Mouse (Mus musculus): ENCODE results near the gene Usp39.

DNA sequence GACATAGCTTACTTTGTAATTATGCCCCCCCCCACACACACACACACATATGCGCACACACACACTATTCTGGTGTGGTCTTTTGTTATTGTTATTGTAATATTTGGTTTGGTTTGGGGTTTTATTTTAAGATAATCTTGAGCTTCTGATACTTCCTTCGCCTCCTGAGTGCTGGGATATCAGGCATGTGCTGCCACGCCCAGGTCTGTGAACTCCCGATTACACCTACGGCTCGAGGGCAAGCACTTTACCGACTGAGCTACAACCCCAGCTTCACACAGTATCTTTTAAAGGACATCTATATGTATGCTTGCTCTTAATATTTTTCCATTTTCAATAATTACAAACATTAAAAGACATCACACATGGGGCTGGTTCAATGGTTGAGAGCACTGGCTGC, 65.5 kb downstream of the Usp39 start:
- TF ChIP-seq CTCF (IDR thresholded peaks at IDR 0.05; ENCODE audit: control insufficient read depth, insufficient read depth, low read length) = no peak
- no peak for TF ChIP-seq POLR2A (IDR thresholded peaks at IDR 0.05; ENCODE audit: borderline replicate concordance, control insufficient read depth, low read depth, low read length)

All from bone marrow, adult 2 months (tissue).